Mouse (Mus musculus) myocyte (in vitro differentiated cells): ENCODE measurements around the gene Kif4. TPM values are rescaled to one million over a fixed set of nuclear protein-coding genes. Genes with fewer than 3 reads are reported as not detected.

Experiments used
- H3K27me3 ChIP-seq: one replicate; pipeline ENCODE4 v1.6.1; 2011; ENCODE audit not compliant: control insufficient read depth, insufficient read depth, insufficient read length
- H3K36me3 ChIP-seq: one replicate; pipeline ENCODE4 v1.6.1; 2011; ENCODE audit not compliant: control insufficient read depth, insufficient read depth
- H3K4me2 ChIP-seq: one replicate; pipeline ENCODE4 v1.6.1; 2011; ENCODE audit warnings: low read depth, control low read depth
- H3K4me3 ChIP-seq: one replicate; pipeline ENCODE4 v1.5.1; 2011; ENCODE audit warnings: mild to moderate bottlenecking, control low read depth, moderate library complexity
- H3K79me2 ChIP-seq: one replicate; pipeline ENCODE4 v1.6.1; 2011; ENCODE audit not compliant: control insufficient read depth, insufficient read depth
- H3ac ChIP-seq: one replicate; pipeline ENCODE4 v1.6.1; 2011; ENCODE audit not compliant: control insufficient read depth, insufficient read length
- CEBPB ChIP-seq: IDR thresholded peaks from 2 replicates; pipeline ENCODE4 v1.6.1; 2011; ENCODE audit warnings: mild to moderate bottlenecking, moderate library complexity; ENCODE audit not compliant: poor library complexity, insufficient read depth, severe bottlenecking
- E2F4 ChIP-seq: IDR thresholded peaks from one replicate; pipeline ENCODE4 v1.6.1; 2011; ENCODE audit warnings: mild to moderate bottlenecking, control low read depth, moderate library complexity; ENCODE audit not compliant: insufficient read depth
- MAX ChIP-seq: IDR thresholded peaks from one replicate; pipeline ENCODE4 v1.6.1; 2011; ENCODE audit warnings: low read depth, mild to moderate bottlenecking, control low read depth
- MYOD1 ChIP-seq, 3 experiments: IDR thresholded peaks; one replicate each; pipeline ENCODE4 v1.6.1; 2011; ENCODE audit warnings: control low read depth in 2 of 3, low read depth in 2 of 3, mild to moderate bottlenecking in 2 of 3, moderate library complexity in 1 of 3; ENCODE audit not compliant: insufficient read length in 2 of 3, control insufficient read depth in 1 of 3
- MYOG ChIP-seq, 3 experiments: IDR thresholded peaks; one replicate each; pipeline ENCODE4 v1.6.1; 2011; ENCODE audit warnings: control low read depth in 2 of 3, low read depth in 2 of 3, mild to moderate bottlenecking in 2 of 3; ENCODE audit not compliant: insufficient read length in 2 of 3, control insufficient read depth in 1 of 3, insufficient read depth in 1 of 3
- POLR2A ChIP-seq: IDR thresholded peaks from one replicate; pipeline ENCODE4 v1.6.1; 2011; ENCODE audit warnings: low read depth, mild to moderate bottlenecking, control low read depth, moderate library complexity; ENCODE audit not compliant: insufficient read length
- POLR2AphosphoS2 ChIP-seq: IDR thresholded peaks from one replicate; pipeline ENCODE4 v1.6.1; 2011; ENCODE audit warnings: low read depth, control low read depth; ENCODE audit not compliant: insufficient read length
- REST ChIP-seq: IDR thresholded peaks from one replicate; pipeline ENCODE4 v1.6.1; 2011; ENCODE audit warnings: mild to moderate bottlenecking, control low read depth, moderate library complexity; ENCODE audit not compliant: insufficient read depth, insufficient read length
- SRF ChIP-seq: IDR thresholded peaks from one replicate; pipeline ENCODE4 v1.6.1; 2011; ENCODE audit warnings: low read depth; ENCODE audit not compliant: control insufficient read depth, insufficient read length
- TCF12 ChIP-seq: IDR thresholded peaks from one replicate; pipeline ENCODE4 v1.6.1; 2011; ENCODE audit warnings: mild to moderate bottlenecking, control low read depth; ENCODE audit not compliant: poor library complexity, insufficient read depth, severe bottlenecking
- TCF3 ChIP-seq: IDR thresholded peaks from one replicate; pipeline ENCODE4 v1.6.1; 2011; ENCODE audit warnings: low read depth, control low read depth; ENCODE audit not compliant: insufficient read length
- USF1 ChIP-seq: IDR thresholded peaks from one replicate; pipeline ENCODE4 v1.6.1; 2011; ENCODE audit warnings: low read depth, mild to moderate bottlenecking, control low read depth, moderate library complexity
- polyA plus RNA-seq: library from polyadenylated mRNA; unstranded; fragments of >200 nt; fragmentation: generic; extraction: Trizol; gene quantifications from one replicate; pipeline ENCODE4 v1.2.1, GENCODE M21; 2012; ENCODE audit warnings: missing spikeins

Kif4 gene
- polyA plus RNA-seq, 1 experiment, result 4.5 TPM

GRCm38 (mm10) chrX:100775405-100775804, 149.9 kb downstream of the Kif4 start:
- Histone ChIP-seq H3K27me3 (no peaks in the 10 kb centered on the region), H3K4me2 (no peak overlapping the region), H3K79me2 (no peaks in the 10 kb centered on the region), H3ac (no peak overlapping the region), H3K4me3 (peak overlapping the region; percentile 23), H3K36me3 (no peaks in the 10 kb centered on the region)
- TF ChIP-seq MYOD1 (IDR thresholded peaks at IDR 0.05; ENCODE audit: control insufficient read depth in 1 of 3, insufficient read length in 2 of 3, low read depth in 2 of 3) (no peak), MYOG (IDR thresholded peaks at IDR 0.05; ENCODE audit: control insufficient read depth in 1 of 3, insufficient read depth in 1 of 3, insufficient read length in 2 of 3, low read depth in 2 of 3) (no peak), POLR2AphosphoS2 (no peak), TCF12 (no peak), USF1 (no peak), MAX (no peak), TCF3 (no peak), E2F4 (no peak), SRF (no peak), POLR2A (no peak), CEBPB (no peak), REST (no peak)

- TF ChIP-seq MYOD1 (IDR thresholded peaks at IDR 0.05; ENCODE audit: control insufficient read depth in 1 of 3, insufficient read length in 2 of 3, low read depth in 2 of 3) (no peak), MYOG (IDR thresholded peaks at IDR 0.05; ENCODE audit: control insufficient read depth in 1 of 3, insufficient read depth in 1 of 3, insufficient read length in 2 of 3, low read depth in 2 of 3) (no peak), SRF (no peak), MAX (no peak), REST (no peak), TCF3 (no peak), POLR2A (no peak), POLR2AphosphoS2 (no peak), USF1 (no peak), CEBPB (no peak), TCF12 (no peak), E2F4 (no peak)
- no peak overlapping the region for H3ac ChIP-seq
- H3K36me3 ChIP-seq, result no peaks in the 10 kb centered on the region
- no peaks in the 10 kb centered on the region for H3K27me3 ChIP-seq
- H3K4me2 ChIP-seq, result peak overlapping the region; percentile 73
- peak overlapping the region; percentile 30 for H3K4me3 ChIP-seq
- no peaks in the 10 kb centered on the region for H3K79me2 ChIP-seq
Observed at GRCm38 (mm10) chrX:100776494-100776893, 151.0 kb downstream of the Kif4 start.

Other genes starting within 250 kb of the Kif4 start
- not detected for gene Otud6a, start 196.7 kb upstream of the Kif4 start, polyA plus RNA-seq
- gene Awat2, start 183.0 kb upstream of the Kif4 start, polyA plus RNA-seq, result 0.40 TPM
- 37.6 TPM for gene Igbp1, start 131.4 kb upstream of the Kif4 start, polyA plus RNA-seq
- not detected for gene Dgat2l6, start 100.9 kb upstream of the Kif4 start, polyA plus RNA-seq
- gene Awat1, start 53.5 kb upstream of the Kif4 start, polyA plus RNA-seq, result not detected
- not detected for gene P2ry4, start 30.9 kb upstream of the Kif4 start, polyA plus RNA-seq
- gene Arr3, start 20.2 kb upstream of the Kif4 start, polyA plus RNA-seq, result not detected
- gene Pdzd11, start 831 bp downstream of the Kif4 start, polyA plus RNA-seq, result 59.5 TPM
- not detected for gene Gdpd2, start 104.1 kb downstream of the Kif4 start, polyA plus RNA-seq
- gene Dlg3, start 142.0 kb downstream of the Kif4 start, polyA plus RNA-seq, result 3.8 TPM